Mouse (Mus musculus): ENCODE results near the gene Clpx. TPM values are rescaled to one million over a fixed set of nuclear protein-coding genes. Genes with fewer than 3 reads are reported as not detected.
"Not testable (repeated sequence)": the region's sequence is repeated elsewhere in the genome, so short reads cannot be mapped to it uniquely, and the experiment has no call there.

Clpx gene
- polyA plus RNA-seq, 1 experiment from 2014 or later, result 44.3 TPM

DNA sequence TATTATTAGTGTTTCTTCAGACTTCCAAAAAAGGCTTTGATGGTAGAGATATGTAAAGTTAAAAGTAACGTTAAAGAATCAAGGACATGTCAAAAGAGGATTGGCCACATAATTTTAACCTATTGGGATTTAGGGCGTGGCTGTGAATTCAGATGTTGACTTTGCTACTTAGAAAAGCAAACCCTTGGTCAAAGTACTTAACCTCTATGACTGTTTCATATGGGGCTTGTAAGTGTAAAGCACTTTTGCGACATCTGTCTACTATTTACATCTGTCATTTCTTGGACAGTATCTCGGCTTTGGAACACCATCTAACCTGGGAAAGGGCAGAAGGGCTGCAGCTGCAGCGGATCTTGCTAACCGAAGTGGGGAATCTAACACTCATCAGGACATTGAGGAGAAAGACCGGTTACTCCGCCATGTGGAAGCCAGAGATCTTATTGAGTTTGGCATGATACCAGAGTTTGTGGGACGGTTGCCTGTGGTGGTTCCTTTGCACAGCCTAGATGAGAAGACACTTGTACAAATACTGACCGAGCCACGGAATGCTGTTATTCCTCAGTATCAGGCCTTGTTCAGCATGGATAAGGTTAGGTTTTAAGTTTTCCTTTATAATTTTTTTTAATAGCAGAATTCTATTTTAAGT is 28.3 kb downstream of the Clpx start:
- Histone ChIP-seq H3K4me2 (replicated peaks) (no peak overlapping the region), H3K9me3 (no peaks in the 10 kb centered on the region), H3K27me3 (no peaks in the 10 kb centered on the region), H3K27ac (replicated peaks) (no peak overlapping the region), H3K4me1 (no peaks in the 10 kb centered on the region), H3K9ac (replicated peaks) (no peak overlapping the region), H3K36me3 (peaks cover 72% of the 10 kb centered on the region), H3K4me3 (no peak overlapping the region)
- ATAC-seq (ENCODE audit: low FRiP score, low read depth), result no peak
- 93% methylated on average over 11 of the region's 11 CpGs for WGBS

DNA sequence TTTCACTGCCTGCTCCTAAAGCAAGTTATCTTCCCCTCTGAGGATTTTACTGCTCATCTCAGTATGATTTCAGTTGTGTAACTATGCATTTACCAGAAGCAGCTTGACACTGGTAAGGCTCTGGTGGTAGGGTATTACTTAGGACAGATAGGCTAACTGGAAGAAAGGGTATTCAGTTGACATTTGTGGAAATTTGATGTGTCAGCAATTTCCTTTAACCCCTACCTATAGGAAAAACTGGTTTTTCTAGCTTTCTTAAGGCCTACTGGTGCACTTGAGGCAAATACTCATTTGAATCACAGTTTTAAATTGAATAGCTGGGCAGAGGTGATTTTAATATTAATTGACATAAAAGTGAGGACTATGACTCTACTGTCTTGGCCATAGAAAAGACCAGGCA is 31.9 kb downstream of the Clpx start:
- no peak for ATAC-seq (ENCODE audit: low FRiP score, low read depth)
- Histone ChIP-seq H3K9ac (replicated peaks) (no peak overlapping the region), H3K4me1 (no peaks in the 10 kb centered on the region), H3K36me3 (peaks cover 73% of the 10 kb centered on the region), H3K27ac (replicated peaks) (no peak overlapping the region), H3K9me3 (no peaks in the 10 kb centered on the region), H3K4me3 (no peak overlapping the region), H3K4me2 (replicated peaks) (no peak overlapping the region), H3K27me3 (no peaks in the 10 kb centered on the region)

DNA sequence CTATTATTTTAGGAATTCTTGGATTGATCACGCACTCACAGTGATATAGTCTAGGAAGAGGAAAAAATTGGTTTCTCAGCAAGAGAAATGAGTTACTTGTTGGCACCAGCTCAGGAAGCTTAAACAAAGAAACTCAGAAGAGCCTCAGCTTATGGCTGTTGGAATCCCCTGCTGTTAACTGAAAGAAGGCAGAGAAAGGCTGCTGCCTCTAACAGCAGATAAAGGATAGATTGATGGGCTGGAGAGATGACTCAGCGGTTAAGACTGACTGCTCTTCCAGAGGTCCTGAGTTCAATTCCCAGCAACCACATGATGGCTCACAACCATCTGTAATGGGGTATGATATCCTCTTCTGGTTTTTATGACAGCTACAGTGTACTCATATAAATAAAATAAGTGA is 33.3 kb downstream of the Clpx start:
- no peak overlapping the region for H3K4me3 ChIP-seq
- H3K9ac ChIP-seq (replicated peaks), result no peak overlapping the region
- no peaks in the 10 kb centered on the region for H3K9me3 ChIP-seq
- WGBS, result 93% methylated on average over 2 of the region's 2 CpGs
- ATAC-seq (ENCODE audit: low FRiP score, low read depth), result no peak
- peaks cover 63% of the 10 kb centered on the region for H3K36me3 ChIP-seq
- no peak overlapping the region for H3K4me2 ChIP-seq (replicated peaks)
- H3K27me3 ChIP-seq, result no peaks in the 10 kb centered on the region
- H3K4me1 ChIP-seq, result no peaks in the 10 kb centered on the region
- H3K27ac ChIP-seq (replicated peaks), result no peak overlapping the region

DNA sequence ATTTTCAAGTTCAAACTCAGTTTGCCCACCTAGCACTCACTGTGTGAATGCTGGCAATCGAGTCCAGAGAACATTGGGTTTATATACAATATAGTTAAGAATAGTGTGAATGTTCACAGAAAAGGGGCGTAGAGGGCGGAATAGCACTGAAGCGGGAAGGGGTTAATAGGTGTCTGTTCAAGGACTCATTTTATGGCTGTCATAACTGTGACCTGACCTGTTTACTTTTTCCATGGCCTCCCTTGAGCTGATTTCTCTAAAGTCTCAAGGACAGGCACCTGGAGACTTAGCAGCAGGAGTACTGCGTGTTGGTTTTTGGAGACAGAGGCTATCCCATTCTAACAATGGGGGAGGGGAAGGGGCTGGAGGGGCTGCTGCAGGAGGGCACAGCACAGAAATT is 39.9 kb downstream of the Clpx start:
- H3K9ac ChIP-seq (replicated peaks), result no peak overlapping the region
- no peaks in the 10 kb centered on the region for H3K9me3 ChIP-seq
- H3K27ac ChIP-seq (replicated peaks), result no peak overlapping the region
- no peak for ATAC-seq (ENCODE audit: low FRiP score, low read depth)
- WGBS, result 96% methylated on average over 5 of the region's 5 CpGs
- no peaks in the 10 kb centered on the region for H3K27me3 ChIP-seq
- peaks cover 10% of the 10 kb centered on the region for H3K36me3 ChIP-seq
- no peak overlapping the region for H3K4me3 ChIP-seq
- H3K4me1 ChIP-seq, result no peaks in the 10 kb centered on the region
- H3K4me2 ChIP-seq (replicated peaks), result no peak overlapping the region

DNA sequence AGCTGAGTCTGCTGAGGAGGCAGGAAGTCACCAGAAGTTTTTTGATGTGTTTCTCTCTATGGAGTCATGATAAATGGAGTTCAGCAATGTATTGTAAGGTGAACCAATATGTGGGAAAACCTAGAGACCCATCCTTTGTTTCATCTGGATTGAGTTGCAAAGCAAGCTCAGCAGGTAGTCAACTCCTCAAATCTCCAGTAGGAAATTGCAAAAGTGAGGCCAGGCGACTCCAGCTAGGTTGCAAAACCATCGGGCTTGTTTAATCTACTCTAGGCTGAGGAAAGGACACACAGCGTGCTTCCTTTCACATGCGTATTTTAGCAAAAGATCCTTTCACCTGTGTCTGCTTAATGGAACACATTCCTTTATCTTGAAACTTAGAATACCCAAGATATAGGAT is 45.1 kb downstream of the Clpx start:
- no peaks in the 10 kb centered on the region for H3K9me3 ChIP-seq
- H3K4me3 ChIP-seq, result no peak overlapping the region
- no peak overlapping the region for H3K9ac ChIP-seq (replicated peaks)
- H3K27ac ChIP-seq (replicated peaks), result no peak overlapping the region
- no peaks in the 10 kb centered on the region for H3K36me3 ChIP-seq
- no peaks in the 10 kb centered on the region for H3K27me3 ChIP-seq
- no peak overlapping the region for H3K4me2 ChIP-seq (replicated peaks)
- no peak for ATAC-seq (ENCODE audit: low FRiP score, low read depth)
- 91% methylated on average over 4 of the region's 4 CpGs for WGBS
- no peaks in the 10 kb centered on the region for H3K4me1 ChIP-seq

DNA sequence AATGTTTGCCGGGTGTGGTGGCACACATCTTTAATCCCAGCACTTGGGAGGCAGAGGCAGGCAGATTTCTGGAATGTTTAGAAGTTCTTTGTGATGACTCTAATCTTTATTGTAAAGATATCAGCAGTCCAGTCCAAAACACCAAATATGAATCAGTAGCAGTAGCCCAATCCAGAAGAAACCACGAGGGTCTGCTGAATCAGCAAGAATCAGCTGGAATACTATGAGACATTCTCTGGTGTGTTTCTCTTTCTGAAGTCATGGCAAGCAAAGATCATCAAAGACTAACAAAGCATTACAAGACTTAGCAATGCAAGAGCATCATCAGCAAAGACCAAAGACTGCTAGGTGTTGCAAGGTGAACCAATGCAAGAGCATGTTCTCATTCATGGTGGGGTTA is 46.4 kb downstream of the Clpx start:
- no peak overlapping the region for H3K4me2 ChIP-seq (replicated peaks)
- 89% methylated on average over 2 of the region's 2 CpGs for WGBS
- no peaks in the 10 kb centered on the region for H3K27me3 ChIP-seq
- H3K9me3 ChIP-seq, result no peaks in the 10 kb centered on the region
- H3K9ac ChIP-seq (replicated peaks), result no peak overlapping the region
- no peaks in the 10 kb centered on the region for H3K4me1 ChIP-seq
- no peak for ATAC-seq (ENCODE audit: low FRiP score, low read depth)
- H3K4me3 ChIP-seq, result no peak overlapping the region
- no peaks in the 10 kb centered on the region for H3K36me3 ChIP-seq
- no peak overlapping the region for H3K27ac ChIP-seq (replicated peaks)

DNA sequence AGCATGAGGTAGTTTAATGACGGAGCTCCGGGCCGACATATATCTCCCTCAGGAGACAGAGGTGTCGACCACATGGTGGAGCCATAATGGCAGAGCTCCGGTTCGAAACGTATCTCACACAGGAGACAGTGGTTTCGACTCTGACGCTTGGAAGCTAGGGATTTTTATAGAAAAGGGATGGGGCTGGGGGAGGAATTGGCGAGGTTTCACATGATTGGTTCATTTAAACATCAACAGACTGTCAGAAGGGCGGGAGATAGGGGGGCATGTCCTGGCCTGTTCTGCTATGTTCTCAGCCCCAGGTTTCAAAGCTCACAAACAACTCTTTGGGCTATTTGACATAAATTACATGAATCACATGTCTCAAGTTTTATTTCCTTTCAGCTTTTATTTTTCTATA is 51.4 kb downstream of the Clpx start:
- H3K4me3 ChIP-seq, result peak overlapping the region; percentile 96
- 0 out of 2 replicates have a peak, but pooled peaks have one; percentile 16 for ATAC-seq (ENCODE audit: low FRiP score, low read depth)
- 71% methylated on average over 11 of the region's 11 CpGs for WGBS
- H3K36me3 ChIP-seq, H3K9me3 ChIP-seq, H3K27me3 ChIP-seq: not testable (repeated sequence)
- H3K9ac ChIP-seq (replicated peaks), result peak overlapping the region; percentile 34; the same call in 1 of the 2 replicates
- peak overlapping the region; percentile 92 for H3K27ac ChIP-seq (replicated peaks)
- peaks cover 15% of the 10 kb centered on the region for H3K4me1 ChIP-seq
- peak overlapping the region; percentile 96 for H3K4me2 ChIP-seq (replicated peaks)

DNA sequence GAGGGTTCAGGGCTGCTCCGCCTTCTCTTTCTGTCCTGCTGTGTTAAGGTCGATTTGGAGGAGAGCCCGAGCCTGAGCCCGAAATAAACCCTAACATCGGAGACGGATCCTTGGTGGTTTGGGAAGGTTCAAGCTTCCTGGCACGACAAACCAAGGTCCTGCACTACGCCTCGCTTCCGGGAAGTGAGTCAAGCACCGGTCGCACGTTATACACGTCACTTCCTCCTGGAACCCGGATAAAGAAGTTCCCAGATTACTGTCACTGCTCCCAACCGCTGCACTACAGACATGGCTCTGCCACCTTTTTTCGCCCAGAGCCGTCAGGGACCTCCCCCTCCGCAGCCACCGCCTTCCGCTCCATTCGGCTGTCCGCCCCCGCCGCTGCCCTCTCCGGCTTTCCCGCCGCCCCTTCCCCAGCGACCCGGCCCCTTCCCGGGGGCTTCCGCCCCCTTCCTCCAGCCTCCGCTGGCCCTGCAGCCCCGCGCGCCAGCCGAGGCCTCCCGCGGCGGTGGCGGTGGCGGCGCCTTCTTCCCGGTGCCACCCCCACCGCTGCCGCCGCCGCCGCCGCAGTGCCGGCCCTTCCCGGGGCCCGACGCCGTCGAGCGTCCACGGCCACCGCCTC is 51.9 kb downstream of the Clpx start, which contains the start of gene Pdcd7:
Pdcd7 (plus strand) TSS at position 251 of the 622 bp plus-strand sequence.
- Histone ChIP-seq H3K4me3 (peak within 1 kb of the TSS; percentile 96), H3K4me1 (peaks cover 15% of the 10 kb centered on the region), H3K9me3 (no peaks in the 10 kb centered on the region), H3K4me2 (replicated peaks) (peak within 1 kb of the TSS; percentile 96), H3K27me3 (no peaks in the 10 kb centered on the region), H3K36me3 (no peaks in the 10 kb centered on the region), H3K27ac (replicated peaks) (peak within 1 kb of the TSS; percentile 92), H3K9ac (replicated peaks) (peak within 1 kb of the TSS; percentile 96)
- ATAC-seq (ENCODE audit: low FRiP score, low read depth), result peak; percentile 95
- under 1% methylated on average over 54 of the region's 59 CpGs for WGBS

DNA sequence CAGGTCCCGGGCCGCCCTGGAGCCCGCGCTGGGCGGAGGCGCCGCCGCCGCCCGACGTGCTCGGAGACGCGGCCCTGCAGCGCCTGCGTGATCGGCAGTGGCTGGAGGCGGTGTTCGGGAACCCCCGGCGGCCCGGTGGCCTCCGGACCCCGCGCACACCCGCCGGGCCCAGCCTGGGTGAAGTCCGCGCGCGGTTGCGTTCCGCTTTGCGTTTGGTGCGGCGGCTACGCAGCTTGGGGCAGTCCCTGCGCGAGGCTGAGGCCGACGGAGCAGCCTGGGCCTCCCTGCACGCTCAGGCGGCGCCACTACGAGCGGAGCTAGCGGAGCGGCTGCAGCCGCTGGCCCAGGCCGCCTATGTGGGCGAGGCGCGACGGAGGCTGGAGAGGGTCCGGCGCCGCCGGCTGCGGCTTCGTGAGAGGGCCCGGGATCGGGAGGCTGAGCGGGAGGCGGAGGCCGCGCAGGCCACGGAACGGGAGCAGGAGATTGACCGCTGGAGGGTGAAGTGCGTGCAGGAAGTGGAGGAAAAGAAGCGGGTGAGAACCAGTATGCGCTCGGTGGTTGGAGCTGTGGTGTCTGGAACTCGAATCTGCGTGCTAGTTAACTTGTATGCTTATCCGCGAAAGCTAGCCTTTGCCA is 52.5 kb downstream of the Clpx start:
- WGBS, result under 1% methylated on average over 76 of the region's 77 CpGs

DNA sequence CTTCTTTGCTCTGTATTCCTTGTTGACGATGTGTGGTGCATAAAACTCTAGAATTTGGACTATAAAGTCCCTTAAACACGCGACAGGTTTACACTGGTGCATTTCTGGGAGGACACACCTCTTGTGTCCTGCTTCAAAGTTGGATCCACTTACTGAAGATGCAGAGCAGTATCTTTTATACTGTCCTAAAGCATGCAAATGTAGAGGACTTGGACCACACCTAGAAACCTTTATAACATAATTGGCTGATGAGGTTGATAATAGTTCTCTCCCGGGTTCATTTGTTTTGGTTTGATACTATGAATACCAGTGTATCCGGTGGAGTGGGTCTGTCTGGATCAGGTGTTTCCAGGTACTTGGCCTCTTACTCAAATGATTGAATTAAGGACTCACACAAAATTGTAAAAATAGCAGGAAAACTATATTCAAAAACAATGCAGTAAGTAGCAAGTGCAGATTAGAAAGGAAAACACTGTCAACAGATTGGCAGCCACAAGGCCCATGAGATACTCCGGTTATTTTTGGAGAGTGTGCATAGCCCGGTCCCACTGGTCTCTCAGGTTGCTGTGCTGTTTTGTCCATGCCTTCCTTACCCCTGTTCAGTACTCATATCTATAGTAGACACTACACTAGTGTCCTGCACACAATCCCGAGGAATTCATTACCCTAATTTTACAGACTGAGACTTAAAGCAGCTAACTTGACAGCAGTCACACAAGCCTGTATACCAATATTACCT is 53.2 kb downstream of the Clpx start:
- H3K9me3 ChIP-seq, result no peaks in the 10 kb centered on the region
- peak overlapping the region; percentile 96 for H3K9ac ChIP-seq (replicated peaks)
- no peak for ATAC-seq (ENCODE audit: low FRiP score, low read depth)
- peaks cover 15% of the 10 kb centered on the region for H3K4me1 ChIP-seq
- WGBS, result 54% methylated on average over 8 of the region's 8 CpGs
- H3K27ac ChIP-seq (replicated peaks), result no peak overlapping the region
- no peaks in the 10 kb centered on the region for H3K36me3 ChIP-seq
- no peaks in the 10 kb centered on the region for H3K27me3 ChIP-seq
- H3K4me2 ChIP-seq (replicated peaks), result peak overlapping the region; percentile 96
- peak overlapping the region; percentile 96 for H3K4me3 ChIP-seq

More for the DNA sequence above, 52.5 kb downstream of the Clpx start:
- peak overlapping the region; percentile 96 for H3K9ac ChIP-seq (replicated peaks)
- H3K4me2 ChIP-seq (replicated peaks), result peak overlapping the region; percentile 96
- no peaks in the 10 kb centered on the region for H3K36me3 ChIP-seq
- H3K4me1 ChIP-seq, result peaks cover 15% of the 10 kb centered on the region
- ATAC-seq (ENCODE audit: low FRiP score, low read depth), result peak; percentile 66
- H3K27me3 ChIP-seq, result no peaks in the 10 kb centered on the region
- H3K9me3 ChIP-seq, result no peaks in the 10 kb centered on the region
- H3K4me3 ChIP-seq, result peak overlapping the region; percentile 96
- H3K27ac ChIP-seq (replicated peaks), result peak overlapping the region; percentile 92

DNA sequence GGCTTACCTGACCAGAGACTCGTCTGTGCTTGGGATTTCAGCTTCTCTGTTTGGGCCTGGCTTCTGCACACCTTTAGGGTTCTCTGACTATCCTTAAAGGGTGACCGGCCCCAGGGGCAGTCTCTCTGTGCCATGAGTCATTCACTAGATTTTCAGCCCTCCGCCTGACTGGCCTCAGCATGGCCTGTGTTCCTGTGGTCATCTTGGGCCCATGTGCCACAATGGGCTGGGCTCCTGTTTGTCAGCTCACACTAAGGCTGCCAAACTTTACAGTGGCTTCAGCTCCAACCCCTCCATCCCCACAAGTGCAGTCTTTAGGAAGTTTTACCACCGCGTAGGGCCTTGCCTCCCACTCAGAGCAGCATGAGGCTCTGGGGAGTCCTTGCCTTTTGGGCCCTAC is 59.2 kb downstream of the Clpx start:
- Histone ChIP-seq H3K4me3 (no peak overlapping the region), H3K36me3 (peaks cover 40% of the 10 kb centered on the region), H3K9ac (replicated peaks) (no peak overlapping the region), H3K9me3 (no peaks in the 10 kb centered on the region), H3K27me3 (no peaks in the 10 kb centered on the region), H3K4me2 (replicated peaks) (no peak overlapping the region), H3K27ac (replicated peaks) (no peak overlapping the region), H3K4me1 (peaks cover 2% of the 10 kb centered on the region)
- 89% methylated on average over 5 of the region's 5 CpGs for WGBS
- ATAC-seq (ENCODE audit: low FRiP score, low read depth), result no peak

DNA sequence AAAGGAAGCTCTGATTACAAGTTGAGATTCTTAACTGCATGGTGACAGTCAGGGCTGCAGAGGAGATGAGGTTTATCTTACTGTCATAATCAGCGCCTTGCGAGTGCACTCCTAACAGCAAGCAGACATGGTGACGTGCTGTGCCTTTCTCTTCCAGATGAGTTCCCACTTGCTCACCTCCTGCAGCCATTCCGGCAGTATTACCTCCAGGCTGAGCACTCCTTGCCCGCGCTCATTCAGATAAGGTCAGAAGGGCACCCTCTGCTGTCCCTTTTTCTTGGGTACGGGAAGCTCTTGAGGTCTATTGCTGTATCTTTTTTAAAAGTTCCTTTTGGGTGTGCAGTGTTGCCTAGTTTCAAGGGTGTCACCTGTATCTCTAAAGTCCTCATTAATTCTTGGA is 62.5 kb downstream of the Clpx start:
- no peak overlapping the region for H3K9ac ChIP-seq (replicated peaks)
- H3K27ac ChIP-seq (replicated peaks), result no peak overlapping the region
- no peaks in the 10 kb centered on the region for H3K27me3 ChIP-seq
- no peak overlapping the region for H3K4me3 ChIP-seq
- no peaks in the 10 kb centered on the region for H3K4me1 ChIP-seq
- H3K4me2 ChIP-seq (replicated peaks), result no peak overlapping the region
- H3K9me3 ChIP-seq, result no peaks in the 10 kb centered on the region
- 91% methylated on average over 7 of the region's 7 CpGs for WGBS
- ATAC-seq (ENCODE audit: low FRiP score, low read depth), result no peak
- H3K36me3 ChIP-seq, result peaks cover 71% of the 10 kb centered on the region

Measured in midbrain, embryonic 12.5 days (tissue).